Mouse (Mus musculus) erythroid progenitor cell, adult 5-6 weeks (primary cell): ENCODE measurements around the gene Traip. TPM values are rescaled to one million over a fixed set of nuclear protein-coding genes. Genes with fewer than 3 reads are reported as not detected.

Experiments used
- ATAC-seq: replicated peaks from 2 replicates; pipeline ENCODE4 v1.8.0; 2016; ENCODE audit warnings: moderate number of reproducible peaks, mild to moderate bottlenecking, moderate TSS enrichment, inconsistent platforms; ENCODE audit not compliant: poor library complexity, low FRiP score, severe bottlenecking
- total RNA-seq, 2 experiments: library from RNA; stranded (forward) in 1 of 2; stranded (reverse) in 1 of 2; fragments of 150-400 nt in 1 of 2; fragments of 186-747, 209-891 nt in 1 of 2; gene quantifications; 2 replicates each; pipeline versions ENCODE4 v1.2.3 to v1.2.4; 2015 to 2017; ENCODE audit warnings: low replicate concordance in 2 of 2

Traip gene
- total RNA-seq, 2 experiments from 2014 or later = 19.3 to 51.5 TPM

DNA sequence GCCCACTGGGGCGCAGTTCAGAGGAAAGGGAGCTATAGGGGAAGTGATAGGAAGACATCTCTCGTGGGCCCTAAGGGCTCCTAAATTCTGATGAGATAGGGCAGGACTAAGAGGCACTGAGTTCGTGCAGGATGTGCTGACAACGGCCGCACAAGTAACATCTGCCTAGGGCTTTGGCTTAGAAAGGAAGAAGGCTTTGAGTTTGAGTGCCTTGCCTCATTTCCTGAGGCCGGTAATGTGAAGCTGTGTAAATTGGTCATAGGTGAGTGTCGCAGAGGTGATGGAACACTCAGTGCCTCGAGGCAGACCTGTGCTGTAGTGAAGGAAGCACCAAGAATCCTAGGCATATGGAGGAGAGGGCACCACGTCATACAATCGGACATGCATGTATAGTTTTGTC, 16.7 kb downstream of the Traip start:
- no peak for ATAC-seq

DNA sequence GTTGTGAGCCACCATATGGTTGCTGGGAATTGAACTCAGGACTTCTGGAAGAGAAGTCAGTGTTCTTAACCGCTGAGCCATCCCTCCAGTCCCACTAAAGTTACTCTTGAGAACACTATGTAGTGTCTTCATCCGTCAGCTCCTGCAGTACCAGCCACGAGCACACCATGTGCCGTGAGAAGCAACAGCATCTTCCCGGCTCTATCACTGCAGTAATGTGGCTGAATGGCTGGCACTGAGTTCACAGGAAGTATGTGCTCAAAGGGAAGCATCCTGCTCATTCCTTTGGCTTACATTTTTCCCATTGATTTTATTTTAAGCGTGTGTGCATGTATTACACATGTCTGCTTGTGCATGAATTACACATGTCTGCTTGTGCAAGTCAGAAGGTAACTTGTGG, 17.5 kb downstream of the Traip start:
- ATAC-seq = no peak

DNA sequence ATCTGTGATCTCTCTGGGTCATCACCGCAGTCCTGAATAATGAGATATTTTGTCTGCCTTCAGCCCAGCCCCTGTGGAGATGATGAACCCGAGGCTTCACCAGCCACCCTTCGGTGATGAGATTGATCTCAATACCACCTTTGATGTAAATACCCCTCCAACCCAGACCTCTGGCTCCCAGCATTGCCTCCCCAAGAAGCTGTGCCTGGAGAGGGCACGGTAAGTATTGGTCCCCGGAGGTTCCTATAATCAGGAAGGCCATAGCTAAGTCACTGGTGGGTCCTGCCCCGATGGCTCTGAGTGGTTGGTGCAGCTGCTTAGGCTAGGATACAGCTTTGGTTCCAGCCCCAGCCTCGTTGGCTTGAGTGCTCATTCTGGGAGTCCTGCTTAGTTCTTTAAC, 18.6 kb downstream of the Traip start:
- ATAC-seq = no peak

- ATAC-seq = no peak
Observed at GRCm38 (mm10) chr9:107970311-107970710, 20.4 kb downstream of the Traip start.

- ATAC-seq = peak; percentile 74
Observed at GRCm38 (mm10) chr9:107971690-107972541, 22.0 kb downstream of the Traip start.

DNA sequence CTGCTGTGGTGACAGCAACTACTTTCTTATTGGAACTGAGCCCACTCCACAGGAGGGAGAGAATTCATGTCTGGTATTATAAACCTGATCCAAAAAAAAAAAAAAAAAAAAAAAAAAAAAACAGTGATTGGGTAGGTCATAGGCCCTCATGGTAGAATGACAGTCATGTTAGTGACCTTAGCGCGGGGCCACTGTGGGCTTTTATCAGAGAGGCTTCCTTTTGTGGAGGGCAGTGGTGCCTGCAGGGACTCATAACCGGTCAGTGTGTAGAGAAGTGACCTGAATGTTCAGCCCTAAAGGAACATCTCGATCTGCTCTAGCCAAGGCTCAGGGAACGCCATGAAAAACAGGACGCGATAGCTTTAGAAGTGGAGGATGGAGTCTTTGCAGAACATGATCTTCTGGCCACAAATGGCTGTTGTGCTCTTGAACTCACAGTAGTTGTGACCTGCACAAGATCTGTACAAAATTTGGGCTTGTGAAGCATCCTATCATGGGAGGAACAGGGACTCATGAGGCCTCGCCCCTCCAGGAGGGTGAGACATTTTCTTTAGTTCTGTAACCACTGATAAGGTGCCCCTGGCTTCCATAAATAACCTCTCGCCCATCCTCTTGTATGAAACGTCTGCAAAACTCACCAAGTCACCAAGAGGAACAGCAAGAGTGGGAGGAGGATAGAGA, 24.7 kb downstream of the Traip start:
- peak; percentile 64 for ATAC-seq

GRCm38 (mm10) chr9:107975399-107976386, 25.8 kb downstream of the Traip start, which contains the start of gene Uba7:
Gene Uba7, plus strand, starts transcription at chr9:107975505.
- ATAC-seq = peak; percentile 65

DNA sequence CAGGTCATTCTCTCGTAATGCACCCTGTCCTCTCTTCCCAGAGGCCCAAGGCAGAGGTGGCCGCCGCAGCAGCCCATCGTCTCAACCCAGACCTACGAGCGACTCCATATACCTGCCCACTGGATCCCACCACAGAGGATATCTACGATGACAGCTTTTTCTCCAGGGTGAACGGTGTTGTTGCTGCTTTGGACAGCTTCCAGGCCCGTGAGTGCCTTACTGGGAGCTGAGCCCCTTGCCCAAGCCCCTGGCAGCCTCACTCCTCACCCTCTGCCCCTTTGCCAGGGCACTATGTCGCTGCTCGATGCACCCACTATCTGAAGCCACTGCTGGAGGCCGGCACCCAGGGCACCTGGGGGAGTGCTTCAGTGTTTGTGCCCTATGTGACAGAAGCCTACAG, 28.9 kb downstream of the Traip start:
- no peak for ATAC-seq

GRCm38 (mm10) chr9:107981684-107982605, 32.0 kb downstream of the Traip start:
- no peak for ATAC-seq

- peak; percentile 56 for ATAC-seq
Observed at GRCm38 (mm10) chr9:107982681-107983346, 32.9 kb downstream of the Traip start, which contains the start of gene Gm20661. Gene Gm20661, plus strand, starts transcription at chr9:107983058.

DNA sequence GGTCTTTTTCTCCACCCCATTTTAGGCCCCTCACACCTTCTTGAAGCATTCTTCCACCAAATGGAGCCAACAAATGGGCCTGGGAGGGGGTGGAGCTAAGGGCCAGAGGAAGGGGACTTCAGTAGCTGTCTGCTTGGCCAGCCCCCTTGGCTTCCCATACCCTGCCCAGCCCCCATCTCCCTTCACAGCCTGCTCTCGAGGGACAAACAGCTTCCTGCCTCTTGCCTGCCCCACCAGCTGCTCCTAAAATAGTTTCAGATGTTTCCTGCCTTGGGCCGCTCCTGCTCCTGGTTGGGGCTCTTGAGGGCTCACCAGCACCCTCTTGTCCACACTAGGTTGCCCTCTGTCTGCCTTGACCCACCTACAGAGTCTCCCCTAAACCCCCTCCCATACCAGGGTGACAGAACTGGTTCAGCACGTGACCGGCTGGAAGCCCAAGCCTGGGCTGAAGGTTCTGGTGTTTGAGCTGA, 33.5 kb downstream of the Traip start:
- ATAC-seq = no peak

GRCm38 (mm10) chr9:107984052-107984753, 34.3 kb downstream of the Traip start:
- no peak for ATAC-seq

DNA sequence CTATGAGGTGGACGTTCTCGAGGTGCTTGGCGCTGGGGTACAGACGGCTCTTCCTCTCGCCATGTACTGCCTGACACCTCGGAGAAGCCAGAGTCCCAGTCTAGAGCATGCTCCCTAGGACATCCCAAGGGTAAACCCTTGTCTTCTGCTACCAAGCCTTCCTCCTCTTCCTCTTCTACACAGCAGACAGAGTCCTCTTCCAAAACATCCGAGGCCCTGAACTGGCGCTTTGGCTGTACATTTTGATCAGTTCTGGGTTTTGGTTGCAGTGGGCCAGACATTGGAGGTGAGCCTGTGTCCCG, 34.8 kb downstream of the Traip start:
- ATAC-seq = 0 out of 2 replicates have a peak, but pooled peaks have one; percentile 2

GRCm38 (mm10) chr9:107985131-107986119, 35.5 kb downstream of the Traip start, which contains the start of gene Inka1:
Gene Inka1, minus strand, starts transcription at chr9:107985879.
- ATAC-seq = peak; percentile 74

DNA sequence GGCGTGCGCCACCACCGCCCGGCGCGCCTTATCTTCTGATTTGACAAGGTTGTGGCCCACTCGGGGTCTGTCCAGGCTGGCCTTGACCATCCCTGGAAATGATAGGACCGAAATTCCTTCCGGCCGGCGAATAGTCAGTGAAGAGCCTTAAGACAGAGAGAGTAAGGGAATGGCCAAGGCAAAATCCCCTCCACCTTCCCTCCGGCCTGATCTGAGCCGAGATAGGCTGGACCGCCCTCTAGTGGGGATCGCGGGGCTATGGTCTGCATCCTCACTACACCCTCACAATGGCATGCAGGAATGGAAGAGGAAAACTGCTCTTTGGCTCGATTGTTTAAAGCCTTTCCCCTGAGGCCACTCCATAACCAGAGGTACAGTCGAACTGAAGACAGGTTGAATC, 36.4 kb downstream of the Traip start:
- ATAC-seq = peak; percentile 39

DNA sequence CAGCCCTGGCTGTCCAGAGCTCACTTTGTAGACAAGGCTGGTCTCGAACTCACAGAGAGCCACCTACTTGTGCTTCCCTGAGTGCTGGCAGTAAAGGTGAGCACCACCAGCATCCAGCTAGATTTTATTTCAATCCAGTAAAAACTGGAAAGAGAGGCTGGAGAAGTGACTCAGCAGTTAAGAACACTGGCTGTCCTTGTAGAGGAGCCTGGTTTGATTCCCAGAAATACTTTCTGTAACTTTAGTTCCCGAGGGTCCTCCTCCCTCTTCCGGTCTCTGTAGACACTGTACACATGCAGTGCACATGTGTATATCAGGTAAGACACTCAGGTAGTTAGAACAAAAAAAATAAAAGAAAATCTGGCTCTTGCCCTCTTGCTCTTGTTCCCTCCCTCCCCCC, 38.0 kb downstream of the Traip start:
- no peak for ATAC-seq

- no peak for ATAC-seq
Observed at GRCm38 (mm10) chr9:107992197-107992596, 42.3 kb downstream of the Traip start, which contains the start of gene Cdhr4. Gene Cdhr4, plus strand, starts transcription at chr9:107992497.
